In the genomic region with DNA sequence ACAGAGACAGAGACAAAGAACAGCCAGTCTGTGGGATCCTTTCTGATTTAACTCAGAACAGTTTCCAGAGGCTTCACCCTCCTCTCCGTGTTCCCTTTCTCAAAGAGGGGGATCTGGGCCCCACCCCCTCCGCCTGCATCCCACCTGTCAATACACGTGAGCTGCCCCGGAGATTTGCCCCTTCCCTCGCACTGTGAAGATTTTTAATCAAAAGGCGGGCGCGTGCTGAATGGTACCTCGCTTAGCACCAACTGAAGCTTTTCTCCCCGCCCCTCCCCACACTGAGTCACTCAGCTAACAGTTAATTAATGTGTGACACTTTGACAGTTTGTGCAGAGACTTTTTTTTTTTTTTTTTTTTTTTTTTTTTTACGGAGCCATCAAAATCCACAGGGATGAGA, we compare ENCODE assay signal across 14 mouse cellular contexts. TPM values are rescaled to one million over a fixed set of nuclear protein-coding genes. Genes with fewer than 3 reads are reported as not detected.
DNase-seq lines count a peak whose midpoint lies in the region; ATAC-seq lines count a peak whose summit lies in the region.
"Had no signal": no experiment of that assay in that cellular context is flagged by ENCODE, and none has a peak within 500 bp of the region (broad histone marks: within the 10 kb centered on the region; RNA-seq: fewer than 3 reads in every experiment).

No protein-coding gene starts in this region.

- H3K9me3 ChIP-seq in midbrain, embryonic 14.5 days (ENCODE audit: control insufficient read depth, low read length), result no peaks in the 10 kb centered on the region
- H3K9me3 ChIP-seq: hindbrain, embryonic 10.5 days; liver, embryonic 12.5 days had no signal

- 24% methylated on average over 11 of the region's 11 CpGs for WGBS in midbrain, embryonic 14.5 days

- peak; percentile 15 for DNase-seq in embryo, embryonic 11 days
- no peak for DNase-seq in embryo, embryonic 9.5 days (ENCODE audit: extremely low spot score)
- peak; percentile 17 to 19 for DNase-seq in left cerebral cortex, postnatal 14 days (ENCODE audit: low spot score in 2 of 2)
- DNase-seq in left cerebral cortex, adult 18-20 months (ENCODE audit: low spot score in 2 of 2), result no peak
- DNase-seq in brain, embryonic 18.5 days (ENCODE audit: low read depth, low spot score), result peak; percentile 26
- DNase-seq in midbrain, embryonic 14.5 days, result peak; percentile 47
- DNase-seq in gastrocnemius, postnatal 4 days (ENCODE audit: low spot score in 2 of 2), result no peak
- DNase-seq in testis, postnatal 10 days (ENCODE audit: low spot score), result no peak
- DNase-seq: thymus, postnatal 25 days had no signal

- no peaks in the 10 kb centered on the region for H3K27me3 ChIP-seq in midbrain, embryonic 14.5 days (ENCODE audit: control insufficient read depth, insufficient read depth, low read length)
- H3K27me3 ChIP-seq: liver, embryonic 12.5 days had no signal

- H3K4me1 ChIP-seq in midbrain, embryonic 14.5 days (ENCODE audit: control insufficient read depth, insufficient read depth, low read length), result peaks cover 8% of the 10 kb centered on the region; the same call in 1 of the 2 replicates
- H3K4me1 ChIP-seq: liver, embryonic 12.5 days had no signal

- no peak for ATAC-seq in midbrain, embryonic 14.5 days (ENCODE audit: low FRiP score, low TSS enrichment)
- ATAC-seq: liver, embryonic 12.5 days had no signal

- H3K27ac ChIP-seq in midbrain, embryonic 14.5 days (replicated peaks; ENCODE audit: low read depth, low read length), result no peak overlapping the region
- H3K27ac ChIP-seq: hindbrain, embryonic 10.5 days; left cerebral cortex, adult 2 months; liver, embryonic 12.5 days had no signal

- intact Hi-C loops in left cerebral cortex, postnatal 14 days (cut with DNase I), result no loop called here

- no peaks in the 10 kb centered on the region for H3K36me3 ChIP-seq in midbrain, embryonic 14.5 days (ENCODE audit: control insufficient read depth, insufficient read depth, low read length)
- H3K36me3 ChIP-seq: hindbrain, embryonic 10.5 days; liver, embryonic 12.5 days had no signal

- H3K4me3 ChIP-seq in midbrain, embryonic 14.5 days (replicated peaks; ENCODE audit: low read depth, low read length), result no peak overlapping the region
- H3K4me3 ChIP-seq: hindbrain, embryonic 10.5 days; left cerebral cortex, adult 2 months; liver, embryonic 12.5 days had no signal

- H3K9ac ChIP-seq in midbrain, embryonic 14.5 days (replicated peaks; ENCODE audit: low read length), result no peak overlapping the region
- H3K9ac ChIP-seq: liver, embryonic 12.5 days had no signal

- H3K4me2 ChIP-seq in midbrain, embryonic 14.5 days (ENCODE audit: low read length), result no peak overlapping the region
- H3K4me2 ChIP-seq: liver, embryonic 12.5 days had no signal

RNA-seq across cellular contexts. Expression of gene Ankk1, which starts 40.7 kb away (rescaled TPM):
- not detected for total RNA-seq in left cerebral cortex, postnatal 14 days (2021)
- not detected for total RNA-seq in left cerebral cortex, adult 18-20 months (2021)
- polyA plus RNA-seq in midbrain, embryonic 14.5 days (2014; fragmentation: Nextera tagmentation; extraction: Ambion mirVana), result not detected in 2 replicates
- not detected for total RNA-seq in gastrocnemius, postnatal 4 days (2021)
- total RNA-seq: common myeloid progenitor, adult 5-6 weeks; gastrocnemius, adult 18-20 months; left cerebral cortex, adult 2 months had no signal
- polyA plus RNA-seq: hindbrain, embryonic 10.5 days; liver, embryonic 12.5 days had no signal

RNA-seq across cellular contexts. Expression of gene Drd2, which starts 45.7 kb away (rescaled TPM):
- total RNA-seq in left cerebral cortex, postnatal 14 days (2021), result 1 to 10 TPM; 4.1 to 6.5 TPM
- 10 to 100 TPM; 12.7 to 24.8 TPM for total RNA-seq in left cerebral cortex, adult 18-20 months (2021)
- polyA plus RNA-seq in midbrain, embryonic 14.5 days (2014; fragmentation: Nextera tagmentation; extraction: Ambion mirVana), result 2.7 and 5.8 TPM in 2 replicates
- total RNA-seq in gastrocnemius, postnatal 4 days (2021), result not detected
- total RNA-seq: common myeloid progenitor, adult 5-6 weeks; gastrocnemius, adult 18-20 months had no signal
- polyA plus RNA-seq: liver, embryonic 12.5 days had no signal

Comparison
In these comparisons a context has a peak if more than half of its experiments do, and no peak if none do; other contexts are left out.
1. DNase-seq: peak in embryo, embryonic 11 days (single experiment), left cerebral cortex, postnatal 14 days (2 of 2), brain, embryonic 18.5 days (single experiment) and midbrain, embryonic 14.5 days (single experiment); none in embryo, embryonic 9.5 days (single experiment), left cerebral cortex, adult 18-20 months (0 of 2), gastrocnemius, postnatal 4 days (0 of 2) and testis, postnatal 10 days (single experiment).
2. RNA of gene Drd2, which starts 45.7 kb away (total RNA-seq): 12.7 to 24.8 TPM in left cerebral cortex, adult 18-20 months and 4.1 to 6.5 TPM in left cerebral cortex, postnatal 14 days; not detected in gastrocnemius, postnatal 4 days; every median in the first group is over 4 times any median in the second.